Mouse (Mus musculus) heart, adult 8-10 months (tissue): ENCODE measurements around the gene Pten. TPM values are rescaled to one million over a fixed set of nuclear protein-coding genes. Genes with fewer than 3 reads are reported as not detected.

Experiments used
- total RNA-seq, 4 experiments: library from RNA; stranded (reverse); gene quantifications; 2 replicates each; pipeline ENCODE4 v1.2.4; 2022

Pten gene
- total RNA-seq, 4 experiments from 2014 or later, result 54.6 to 66.1 (median 59.4) TPM

Other genes starting within 250 kb of the Pten start
- 10 to 100 TPM; 12.5 to 19.5 (median 15.6) TPM for gene Papss2, start 161.7 kb upstream of the Pten start, total RNA-seq
- gene Atad1, start 17.7 kb upstream of the Pten start, total RNA-seq, result 10 to 100 TPM; 82.6 to 92.2 (median 84.8) TPM